Mouse (Mus musculus) forebrain, embryonic 14.5 days (tissue): ENCODE data around the gene Trim6. TPM values are rescaled to one million over a fixed set of nuclear protein-coding genes. Genes with fewer than 3 reads are reported as not detected.
"Not testable (repeated sequence)": the region's sequence is repeated elsewhere in the genome, so short reads cannot be mapped to it uniquely, and the experiment has no call there.

Experiments used
- ATAC-seq: fragments of 200-750 bp; cut with Nextera tagmentation; 2 replicates; pipeline ENCODE4 v1.8.0; 2017; ENCODE audit warnings: mild to moderate bottlenecking, moderate library complexity
- DNase-seq: peaks from one replicate; pipeline ENCODE4 v3.0.0-alpha.2; 2015; ENCODE audit warnings: low spot score
- H3K27ac ChIP-seq: fragments of 300-500 bp; sonication (generic); 2 replicates; pipeline ENCODE4 v1.5.1; 2014; ENCODE audit warnings: low read depth, mild to moderate bottlenecking, control low read depth, low read length, moderate library complexity
- H3K27me3 ChIP-seq: fragments of 300-500 bp; sonication (generic); replicated peaks from 2 replicates; pipeline ENCODE4 v1.6.1; 2014; ENCODE audit warnings: low read length, control low read depth, mixed read lengths; ENCODE audit not compliant: control insufficient read depth, insufficient read depth
- H3K36me3 ChIP-seq: fragments of 300-500 bp; sonication (generic); 2 replicates; pipeline ENCODE4 v1.6.1; 2014; ENCODE audit warnings: low read length, control low read depth; ENCODE audit not compliant: control insufficient read depth, insufficient read depth
- H3K4me1 ChIP-seq: fragments of 300-500 bp; sonication (generic); 2 replicates; pipeline ENCODE4 v1.6.1; 2014; ENCODE audit warnings: antibody characterized with exemption, low read length, control low read depth; ENCODE audit not compliant: control insufficient read depth, insufficient read depth
- H3K4me2 ChIP-seq: fragments of 300-500 bp; sonication (generic); 2 replicates; pipeline ENCODE4 v1.6.1; 2014; ENCODE audit warnings: mild to moderate bottlenecking, control low read depth, low read length
- H3K4me3 ChIP-seq: fragments of 300-500 bp; sonication (generic); 2 replicates; pipeline ENCODE4 v1.5.1; 2014; ENCODE audit warnings: low read depth, low read length, control low read depth
- H3K9ac ChIP-seq: fragments of 300-500 bp; sonication (generic); 2 replicates; pipeline ENCODE4 v1.6.1; 2014; ENCODE audit warnings: mild to moderate bottlenecking, low read length, control low read depth, moderate library complexity
- H3K9me3 ChIP-seq: fragments of 300-500 bp; sonication (generic); replicated peaks from 2 replicates; pipeline ENCODE4 v1.6.1; 2016; ENCODE audit warnings: low read length, control low read depth, mixed read lengths; ENCODE audit not compliant: control insufficient read depth
- WGBS: fragments of 180-500 bp; shearing (Covaris S2); extraction: QIAGEN DNeasy Blood & Tissue Kit; methylation state at CpG from one replicate; pipeline ENCODE4 v1.1.7; 2014; 5-methylcytosine and 5-hydroxymethylcytosine counted together
- polyA plus RNA-seq: library from polyadenylated mRNA; unstranded; fragments of >200 nt; fragmentation: Nextera tagmentation; extraction: Ambion mirVana; gene quantifications from 2 replicates; pipeline ENCODE4 v1.2.1, GENCODE M21; 2014

Gene Trim6
- polyA plus RNA-seq, 1 experiment from 2014 or later, result 0.27 TPM

GRCm38 (mm10) chr7:104265335-104265734 lies 46.7 kb downstream of the Trim6 start:
- not testable (repeated sequence) for DNase-seq, H3K27me3 ChIP-seq, H3K27ac ChIP-seq, H3K4me1 ChIP-seq, H3K4me3 ChIP-seq, H3K36me3 ChIP-seq, H3K9me3 ChIP-seq, ATAC-seq, H3K4me2 ChIP-seq, H3K9ac ChIP-seq
- 83% methylated on average over 3 of the region's 5 CpGs for WGBS

GRCm38 (mm10) chr7:104279361-104279760 lies 60.8 kb downstream of the Trim6 start:
- H3K36me3 ChIP-seq, H3K4me1 ChIP-seq, H3K27me3 ChIP-seq, H3K9ac ChIP-seq, H3K9me3 ChIP-seq, H3K27ac ChIP-seq, ATAC-seq, H3K4me2 ChIP-seq, H3K4me3 ChIP-seq, DNase-seq: not testable (repeated sequence)
- WGBS, result 86% methylated on average over 3 of the region's 3 CpGs

Other genes with a start within 250 kb of the Trim6 start
- gene Olfr635, start 247.6 kb upstream of the Trim6 start, polyA plus RNA-seq, result not detected in 2 replicates
- gene Olfr638, start 220.0 kb upstream of the Trim6 start, polyA plus RNA-seq, result not detected in 2 replicates
- gene Olfr639, start 201.5 kb upstream of the Trim6 start, polyA plus RNA-seq, result not detected in 2 replicates
- gene Olfr640, start 193.2 kb upstream of the Trim6 start, polyA plus RNA-seq, result not detected in 2 replicates
- gene Olfr641, start 183.3 kb upstream of the Trim6 start, polyA plus RNA-seq, result not detected in 2 replicates
- not detected in 2 replicates for gene Olfr642, start 166.1 kb upstream of the Trim6 start, polyA plus RNA-seq
- not detected in 2 replicates for gene 4930516K23Rik, start 157.3 kb upstream of the Trim6 start, polyA plus RNA-seq
- gene Olfr644, start 146.9 kb upstream of the Trim6 start, polyA plus RNA-seq, result not detected in 2 replicates
- not detected in 2 replicates for gene Olfr645, start 133.3 kb upstream of the Trim6 start, polyA plus RNA-seq
- not detected in 2 replicates for gene Olfr646, start 113.9 kb upstream of the Trim6 start, polyA plus RNA-seq
- gene Ubqln5, start 89.0 kb upstream of the Trim6 start, polyA plus RNA-seq, result not detected in 2 replicates
- gene Olfr643, start 81.4 kb upstream of the Trim6 start, polyA plus RNA-seq, result not detected in 2 replicates
- gene Ubqln3, start 75.5 kb upstream of the Trim6 start, polyA plus RNA-seq, result not detected in 2 replicates
- gene Ubqlnl, start 68.2 kb upstream of the Trim6 start, polyA plus RNA-seq, result not detected in 2 replicates
- gene Olfm5, start 54.0 kb upstream of the Trim6 start, polyA plus RNA-seq, result not detected in 2 replicates
- 0.27 and 0.33 TPM in 2 replicates for gene Olfr648, start 35.4 kb upstream of the Trim6 start, polyA plus RNA-seq
- gene Olfr649, start 22.8 kb upstream of the Trim6 start, polyA plus RNA-seq, result not detected in 2 replicates
- gene Trim34a, start 25.7 kb downstream of the Trim6 start, polyA plus RNA-seq, result 0.47 and 0.53 TPM in 2 replicates
- 0.07 TPM in 1 of 2 replicates, not detected in the other for gene Trim5, start 69.3 kb downstream of the Trim6 start, polyA plus RNA-seq
- gene Trim12a, start 96.7 kb downstream of the Trim6 start, polyA plus RNA-seq, result 1.4 and 1.7 TPM in 2 replicates
- not detected in 2 replicates for gene Trim34b, start 110.7 kb downstream of the Trim6 start, polyA plus RNA-seq
- 0.48 and 0.95 TPM in 2 replicates for gene Trim12c, start 134.6 kb downstream of the Trim6 start, polyA plus RNA-seq
- gene Trim30b, start 151.1 kb downstream of the Trim6 start, polyA plus RNA-seq, result not detected in 2 replicates
- gene Trim30c, start 182.0 kb downstream of the Trim6 start, polyA plus RNA-seq, result not detected in 2 replicates
- gene Trim30a, start 246.4 kb downstream of the Trim6 start, polyA plus RNA-seq, result 0.51 and 0.63 TPM in 2 replicates